Mouse (Mus musculus) intestine, embryonic 15.5 days (tissue): ENCODE results near the gene Elac2. TPM values are rescaled to one million over a fixed set of nuclear protein-coding genes. Genes with fewer than 3 reads are reported as not detected.

ENCODE experiments used
- ATAC-seq: fragments of 200-750 bp; cut with Nextera tagmentation; 2 replicates; pipeline ENCODE4 v1.8.0; 2017; ENCODE audit warnings: moderate TSS enrichment, moderate library complexity
- H3K27ac ChIP-seq: fragments of 300-500 bp; sonication (generic); 2 replicates; pipeline ENCODE4 v1.5.1; 2015; ENCODE audit warnings: mild to moderate bottlenecking, inconsistent platforms
- H3K27me3 ChIP-seq: fragments of 300-500 bp; sonication (generic); replicated peaks from 2 replicates; pipeline ENCODE4 v1.6.1; 2015; ENCODE audit warnings: inconsistent platforms
- H3K36me3 ChIP-seq: fragments of 300-500 bp; sonication (generic); 2 replicates; pipeline ENCODE4 v1.6.1; 2015; ENCODE audit warnings: inconsistent platforms
- H3K4me1 ChIP-seq: fragments of 300-500 bp; sonication (generic); replicated peaks from 2 replicates; pipeline ENCODE4 v1.6.1; 2015; ENCODE audit warnings: inconsistent platforms
- H3K4me2 ChIP-seq: fragments of 300-500 bp; sonication (generic); replicated peaks from 2 replicates; pipeline ENCODE4 v1.6.1; 2015; ENCODE audit warnings: mild to moderate bottlenecking, inconsistent platforms
- H3K4me3 ChIP-seq: fragments of 300-500 bp; sonication (generic); replicated peaks from 2 replicates; pipeline ENCODE4 v1.5.1; 2015; ENCODE audit warnings: inconsistent platforms
- H3K9ac ChIP-seq: fragments of 300-500 bp; sonication (generic); 2 replicates; pipeline ENCODE4 v1.6.1; 2015; ENCODE audit warnings: inconsistent platforms
- H3K9me3 ChIP-seq: fragments of 300-500 bp; sonication (generic); 2 replicates; pipeline ENCODE4 v1.6.1; 2016; ENCODE audit warnings: inconsistent platforms
- WGBS: fragments of 180-500 bp; shearing (Covaris S2); methylation state at CpG from one replicate; pipeline ENCODE4 v1.1.7; 2015; 5-methylcytosine and 5-hydroxymethylcytosine counted together
- polyA plus RNA-seq: library from polyadenylated mRNA; unstranded; fragments of >200 nt; fragmentation: Nextera tagmentation; extraction: Ambion mirVana; gene quantifications from 2 replicates; pipeline ENCODE4 v1.2.1, GENCODE M21; 2015

The Elac2 gene
- polyA plus RNA-seq, 1 experiment from 2014 or later = 28.4 TPM

DNA sequence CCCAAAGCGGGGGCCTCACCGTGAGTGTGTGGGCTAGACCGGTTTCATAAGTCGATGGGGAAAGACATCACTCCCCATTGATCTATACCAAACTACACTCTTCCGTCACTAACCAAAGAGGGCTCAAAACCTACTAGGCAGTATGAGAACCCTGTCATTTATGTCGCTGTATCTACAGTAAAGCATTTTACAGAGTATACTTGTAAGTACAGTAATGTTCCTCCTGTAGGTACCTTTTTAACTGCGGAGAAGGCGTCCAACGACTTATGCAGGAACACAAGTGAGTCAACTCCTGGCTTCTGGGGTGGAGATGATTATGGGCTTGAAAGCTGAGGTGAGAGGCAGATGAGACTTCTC is 629 bp downstream of the Elac2 start:
- no peak for ATAC-seq
- H3K27me3 ChIP-seq = no peaks in the 10 kb centered on the region
- no peak overlapping the region for H3K27ac ChIP-seq
- H3K4me2 ChIP-seq = peak overlapping the region; percentile 68
- no peaks in the 10 kb centered on the region for H3K9me3 ChIP-seq
- H3K36me3 ChIP-seq = peaks cover 17% of the 10 kb centered on the region; the same call in 1 of the 2 replicates
- WGBS = 10% methylated on average over 9 of the region's 9 CpGs
- H3K9ac ChIP-seq = peak overlapping the region; percentile 68
- H3K4me3 ChIP-seq = peak overlapping the region; percentile 73
- peaks cover 9% of the 10 kb centered on the region for H3K4me1 ChIP-seq

DNA sequence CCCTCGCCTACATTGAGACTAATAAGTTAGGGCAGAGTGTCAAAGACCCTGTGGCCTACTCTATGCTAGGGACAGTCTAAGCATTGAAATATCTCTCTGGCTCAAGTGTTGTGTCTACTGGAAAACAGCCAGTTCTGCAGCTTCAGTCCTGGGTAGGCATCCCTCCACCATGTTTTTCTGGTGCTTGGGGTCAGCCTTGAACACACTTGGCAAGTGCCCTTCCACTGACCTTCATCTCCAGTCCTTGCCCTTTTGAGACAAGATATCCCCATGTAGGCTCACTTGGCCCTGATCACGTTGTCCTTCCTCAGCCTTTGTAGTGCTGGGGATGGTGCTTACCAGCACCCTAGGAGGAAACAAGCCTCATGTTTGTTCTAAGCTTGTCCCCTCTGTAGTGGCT is 9.7 kb downstream of the Elac2 start:
- no peak overlapping the region for H3K4me2 ChIP-seq
- H3K4me1 ChIP-seq = no peaks in the 10 kb centered on the region
- H3K36me3 ChIP-seq = peaks cover 34% of the 10 kb centered on the region
- no peak overlapping the region for H3K9ac ChIP-seq
- 91% methylated on average over 2 of the region's 2 CpGs for WGBS
- H3K4me3 ChIP-seq = no peak overlapping the region
- no peak overlapping the region for H3K27ac ChIP-seq
- no peaks in the 10 kb centered on the region for H3K9me3 ChIP-seq
- H3K27me3 ChIP-seq = no peaks in the 10 kb centered on the region
- ATAC-seq = no peak

DNA sequence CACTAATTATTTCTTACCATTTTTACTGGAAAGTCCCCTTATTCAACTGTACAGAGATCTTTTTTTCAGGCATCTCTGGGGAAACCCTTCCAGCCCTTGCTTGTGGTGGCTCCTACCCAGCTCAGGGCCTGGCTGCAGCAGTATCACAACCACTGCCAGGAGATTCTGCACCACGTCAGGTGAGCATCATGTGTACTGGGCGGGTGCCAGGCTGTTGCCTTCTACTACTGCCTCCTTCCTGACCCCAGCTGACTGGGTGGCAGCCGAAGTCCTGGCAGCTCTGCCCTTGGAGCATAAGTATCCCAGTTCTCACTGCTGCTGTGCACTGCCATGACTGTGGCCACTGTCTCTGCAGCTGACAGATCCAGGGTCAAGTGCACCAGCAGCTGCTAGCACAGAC is 19.6 kb downstream of the Elac2 start:
- Histone ChIP-seq H3K27me3 (no peaks in the 10 kb centered on the region), H3K27ac (no peak overlapping the region), H3K9ac (no peak overlapping the region), H3K9me3 (no peaks in the 10 kb centered on the region), H3K4me2 (no peak overlapping the region), H3K36me3 (peaks cover 44% of the 10 kb centered on the region), H3K4me3 (no peak overlapping the region), H3K4me1 (no peaks in the 10 kb centered on the region)
- WGBS = 92% methylated on average over 3 of the region's 3 CpGs
- ATAC-seq = no peak

DNA sequence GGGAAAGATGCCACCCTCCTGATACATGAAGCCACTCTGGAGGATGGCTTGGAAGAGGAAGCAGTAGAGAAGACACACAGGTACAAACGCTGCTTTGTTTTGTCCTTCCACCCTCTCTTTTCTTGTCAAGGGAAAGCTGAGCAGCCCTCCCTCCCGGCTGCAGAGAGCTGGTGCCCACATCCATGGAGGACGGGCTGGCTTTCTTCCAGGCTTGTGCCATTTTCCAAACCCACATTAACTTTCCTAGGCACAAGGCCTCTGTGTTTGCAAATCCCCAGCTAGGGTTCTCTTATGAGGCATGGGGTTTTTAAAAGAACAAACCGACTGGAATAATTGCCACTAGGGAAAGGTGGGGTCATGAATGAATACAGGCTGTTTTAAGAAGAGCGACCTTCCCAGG is 20.8 kb downstream of the Elac2 start:
- WGBS = 90% methylated on average over 5 of the region's 5 CpGs

DNA sequence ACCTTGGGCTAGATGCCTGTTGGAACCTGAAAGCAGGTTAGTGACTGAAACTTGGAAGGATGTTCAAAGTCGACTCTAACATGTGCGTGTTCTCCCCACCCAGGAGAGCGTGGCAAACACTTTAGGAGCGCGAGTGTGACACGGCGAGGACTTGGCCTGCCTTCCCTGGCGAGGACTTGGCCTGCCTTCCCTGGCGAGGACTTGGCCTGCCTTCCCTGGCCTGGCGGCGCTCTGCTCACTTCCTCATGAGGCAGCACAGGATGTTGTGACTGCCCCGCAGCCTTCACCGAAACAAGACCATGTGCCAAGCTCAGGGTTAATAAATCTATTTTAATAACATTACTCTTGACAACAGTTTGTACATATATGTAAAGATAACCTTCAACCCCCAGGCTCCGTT is 22.9 kb downstream of the Elac2 start:
- Histone ChIP-seq H3K9ac (no peak overlapping the region), H3K9me3 (no peaks in the 10 kb centered on the region), H3K36me3 (peaks cover 39% of the 10 kb centered on the region), H3K27ac (no peak overlapping the region), H3K27me3 (no peaks in the 10 kb centered on the region), H3K4me2 (no peak overlapping the region), H3K4me3 (no peak overlapping the region), H3K4me1 (no peaks in the 10 kb centered on the region)
- no peak for ATAC-seq
- WGBS = 86% methylated on average over 14 of the region's 14 CpGs

More for the DNA sequence above, 20.8 kb downstream of the Elac2 start:
- H3K9ac ChIP-seq = no peak overlapping the region
- no peak overlapping the region for H3K27ac ChIP-seq
- H3K36me3 ChIP-seq = peaks cover 39% of the 10 kb centered on the region
- no peak overlapping the region for H3K4me3 ChIP-seq
- no peaks in the 10 kb centered on the region for H3K4me1 ChIP-seq
- no peaks in the 10 kb centered on the region for H3K27me3 ChIP-seq
- no peak overlapping the region for H3K4me2 ChIP-seq
- ATAC-seq = no peak
- no peaks in the 10 kb centered on the region for H3K9me3 ChIP-seq

DNA sequence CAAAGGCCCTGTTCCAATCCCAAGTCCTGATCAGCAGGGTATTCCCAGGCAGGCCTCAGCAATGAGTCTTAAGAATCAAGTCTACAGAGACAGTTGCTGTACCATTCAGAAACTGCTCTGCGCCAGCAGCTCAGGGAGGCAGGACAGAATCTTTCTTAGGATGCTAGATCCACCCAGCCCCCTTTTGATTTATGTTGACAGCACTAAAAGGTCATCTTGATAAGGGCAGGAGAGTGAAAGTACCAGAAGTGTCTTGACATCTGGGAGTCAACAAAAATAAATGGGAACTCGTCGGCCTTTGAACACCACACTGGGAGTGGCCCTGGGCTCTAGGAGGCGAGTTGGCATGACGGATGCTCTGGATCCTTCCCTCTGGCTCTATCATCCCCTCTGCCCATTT is 24.8 kb downstream of the Elac2 start:
- Histone ChIP-seq H3K4me2 (no peak overlapping the region), H3K36me3 (peaks cover 33% of the 10 kb centered on the region; the same call in 1 of the 2 replicates), H3K4me1 (no peaks in the 10 kb centered on the region), H3K9ac (no peak overlapping the region), H3K27ac (no peak overlapping the region), H3K4me3 (no peak overlapping the region), H3K9me3 (no peaks in the 10 kb centered on the region), H3K27me3 (no peaks in the 10 kb centered on the region)
- WGBS = 56% methylated on average over 5 of the region's 5 CpGs
- ATAC-seq = no peak

DNA sequence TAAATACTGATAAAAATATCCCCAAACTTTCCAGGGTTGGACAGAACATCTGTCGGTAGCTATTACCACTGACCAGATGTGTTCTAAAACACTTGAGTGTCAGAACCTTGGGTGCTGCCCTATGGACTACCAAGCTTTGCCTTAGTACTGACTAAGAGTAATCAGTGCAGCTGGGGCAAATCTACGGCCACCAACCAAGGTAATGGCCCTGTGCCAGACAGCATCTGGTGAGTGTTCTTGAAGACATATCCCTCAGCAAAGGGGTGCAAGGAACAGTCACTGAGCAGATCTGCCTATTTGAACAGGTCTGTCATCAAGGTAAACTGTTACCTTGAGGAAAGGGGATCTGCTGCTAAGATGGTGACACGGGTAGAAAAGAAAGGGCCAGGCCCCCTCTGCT is 26.0 kb downstream of the Elac2 start:
- WGBS = 64% methylated on average over 3 of the region's 3 CpGs
- no peak for ATAC-seq

DNA sequence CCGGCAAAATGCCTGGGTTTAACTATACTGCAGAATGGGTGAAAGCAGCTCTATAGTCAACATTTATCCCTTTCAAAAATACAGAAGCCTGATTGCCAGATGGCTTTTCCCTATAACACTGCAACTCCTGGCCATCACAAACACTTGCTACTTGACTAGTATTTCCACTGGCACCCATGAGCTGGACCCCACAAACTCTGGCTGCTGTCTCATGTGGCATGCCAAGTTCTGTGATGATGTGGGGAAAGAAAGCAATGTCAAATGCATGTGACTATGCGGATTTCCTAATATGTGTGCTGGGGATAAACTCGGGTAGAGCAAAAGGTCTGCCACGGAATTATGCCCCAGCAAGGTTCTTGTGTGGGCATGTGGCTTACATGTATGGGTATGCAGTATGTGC is 27.2 kb downstream of the Elac2 start:
- Histone ChIP-seq H3K27ac (no peak overlapping the region), H3K4me3 (no peak overlapping the region), H3K9me3 (no peaks in the 10 kb centered on the region), H3K36me3 (peaks cover 12% of the 10 kb centered on the region; the same call in 1 of the 2 replicates), H3K27me3 (no peaks in the 10 kb centered on the region), H3K4me1 (no peaks in the 10 kb centered on the region), H3K9ac (no peak overlapping the region), H3K4me2 (no peak overlapping the region)
- no peak for ATAC-seq
- 88% methylated on average over 4 of the region's 4 CpGs for WGBS

More for the DNA sequence above, 26.0 kb downstream of the Elac2 start:
- no peak overlapping the region for H3K4me2 ChIP-seq
- no peaks in the 10 kb centered on the region for H3K27me3 ChIP-seq
- no peak overlapping the region for H3K4me3 ChIP-seq
- H3K27ac ChIP-seq = no peak overlapping the region
- no peaks in the 10 kb centered on the region for H3K4me1 ChIP-seq
- peaks cover 21% of the 10 kb centered on the region; the same call in 1 of the 2 replicates for H3K36me3 ChIP-seq
- no peaks in the 10 kb centered on the region for H3K9me3 ChIP-seq
- no peak overlapping the region for H3K9ac ChIP-seq

DNA sequence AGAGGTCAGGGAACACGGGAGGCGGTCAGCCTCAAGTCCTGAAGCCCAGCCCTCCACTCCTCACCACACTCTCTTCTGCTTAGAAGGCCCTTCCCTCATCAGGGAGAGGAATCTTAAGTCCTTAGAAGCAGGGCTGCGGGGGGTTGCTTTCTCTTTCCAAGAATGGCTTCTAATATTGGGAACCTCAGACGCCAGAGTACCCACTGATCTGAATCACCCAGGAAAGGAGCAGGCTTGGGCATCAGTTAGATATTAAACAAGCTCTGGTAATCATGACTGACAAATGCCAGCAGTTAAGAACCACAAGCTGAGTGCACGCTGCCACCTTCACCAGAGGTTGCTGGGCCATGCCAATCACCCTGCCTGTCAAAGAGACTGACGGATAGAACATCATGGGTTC is 35.1 kb downstream of the Elac2 start:
- Histone ChIP-seq H3K4me1 (no peaks in the 10 kb centered on the region), H3K9me3 (no peaks in the 10 kb centered on the region), H3K4me2 (no peak overlapping the region), H3K4me3 (no peak overlapping the region), H3K36me3 (no peaks in the 10 kb centered on the region), H3K27me3 (no peaks in the 10 kb centered on the region), H3K9ac (no peak overlapping the region), H3K27ac (no peak overlapping the region)
- 72% methylated on average over 6 of the region's 6 CpGs for WGBS
- ATAC-seq = no peak

DNA sequence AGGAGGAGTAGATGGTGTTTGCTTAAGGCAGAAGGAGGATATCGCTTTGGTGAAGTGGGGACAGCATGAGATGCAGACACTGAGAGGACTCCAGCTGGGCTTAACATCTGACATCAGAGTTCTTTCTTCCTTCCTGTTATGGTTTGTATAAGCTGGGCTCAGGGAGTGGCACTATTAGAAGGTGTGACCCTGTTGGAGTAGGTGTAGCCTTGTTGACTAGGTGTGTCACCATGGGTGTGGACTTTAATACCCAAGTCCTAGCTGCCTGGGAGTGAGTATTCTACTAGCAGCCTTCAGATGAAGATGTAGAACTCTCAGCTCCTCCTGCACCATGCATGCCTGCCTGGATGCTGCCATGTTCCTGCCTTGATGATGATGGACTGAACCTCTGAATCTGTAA is 37.9 kb downstream of the Elac2 start:
- Histone ChIP-seq H3K27ac (no peak overlapping the region), H3K9me3 (no peaks in the 10 kb centered on the region), H3K4me1 (no peaks in the 10 kb centered on the region), H3K27me3 (no peaks in the 10 kb centered on the region), H3K9ac (no peak overlapping the region), H3K36me3 (no peaks in the 10 kb centered on the region), H3K4me3 (no peak overlapping the region), H3K4me2 (no peak overlapping the region)
- 94% methylated on average over 1 of the region's 1 CpGs for WGBS
- ATAC-seq = peak; percentile 86

DNA sequence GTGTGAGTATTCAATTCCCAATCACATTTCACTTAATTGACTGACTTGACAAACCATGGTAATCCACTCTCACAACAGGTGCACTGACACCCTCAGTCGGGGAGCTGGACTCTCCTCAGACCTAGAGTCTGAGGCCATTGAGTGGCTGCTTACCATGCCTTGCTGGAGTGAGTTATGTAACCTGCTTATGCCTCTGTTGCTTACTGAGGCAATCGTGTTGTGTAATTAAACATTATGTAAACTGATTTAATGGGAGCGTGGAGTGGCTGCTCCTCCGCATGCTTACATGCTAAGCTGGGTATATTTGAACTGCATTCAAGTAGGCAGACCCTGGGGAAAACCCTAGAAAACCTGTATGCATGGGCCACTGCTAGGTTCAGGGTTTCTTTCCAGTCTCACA is 41.9 kb downstream of the Elac2 start:
- Histone ChIP-seq H3K36me3 (no peaks in the 10 kb centered on the region), H3K27ac (no peak overlapping the region), H3K4me3 (no peak overlapping the region), H3K9me3 (no peaks in the 10 kb centered on the region), H3K4me1 (no peaks in the 10 kb centered on the region), H3K4me2 (no peak overlapping the region), H3K27me3 (no peaks in the 10 kb centered on the region), H3K9ac (no peak overlapping the region)
- no peak for ATAC-seq
- WGBS = 88% methylated on average over 4 of the region's 4 CpGs

DNA sequence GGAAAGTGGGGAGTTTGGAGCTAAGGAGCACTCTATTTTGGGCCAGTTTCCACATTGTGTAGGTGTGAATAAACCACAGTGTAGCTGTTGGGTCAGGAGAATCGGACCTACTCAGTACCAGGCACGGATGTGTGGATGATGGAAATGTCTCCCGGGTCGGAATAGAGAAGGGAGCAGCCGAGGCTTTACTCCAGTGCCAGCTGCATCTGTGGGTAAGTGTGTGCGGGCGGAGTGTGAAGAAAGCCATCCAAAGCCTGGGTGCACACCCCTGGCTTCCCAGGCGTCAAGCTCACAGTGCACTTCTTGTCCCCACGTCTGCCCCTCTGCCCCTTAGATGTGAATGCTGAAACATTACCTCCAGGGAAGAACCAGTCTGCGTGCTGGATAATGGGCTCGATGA is 43.9 kb downstream of the Elac2 start:
- ATAC-seq = no peak
- H3K4me3 ChIP-seq = no peak overlapping the region
- H3K36me3 ChIP-seq = no peaks in the 10 kb centered on the region
- H3K9me3 ChIP-seq = no peaks in the 10 kb centered on the region
- no peak overlapping the region for H3K9ac ChIP-seq
- H3K27me3 ChIP-seq = no peaks in the 10 kb centered on the region
- H3K27ac ChIP-seq = no peak overlapping the region
- H3K4me2 ChIP-seq = no peak overlapping the region
- no peaks in the 10 kb centered on the region for H3K4me1 ChIP-seq
- WGBS = 89% methylated on average over 11 of the region's 11 CpGs

DNA sequence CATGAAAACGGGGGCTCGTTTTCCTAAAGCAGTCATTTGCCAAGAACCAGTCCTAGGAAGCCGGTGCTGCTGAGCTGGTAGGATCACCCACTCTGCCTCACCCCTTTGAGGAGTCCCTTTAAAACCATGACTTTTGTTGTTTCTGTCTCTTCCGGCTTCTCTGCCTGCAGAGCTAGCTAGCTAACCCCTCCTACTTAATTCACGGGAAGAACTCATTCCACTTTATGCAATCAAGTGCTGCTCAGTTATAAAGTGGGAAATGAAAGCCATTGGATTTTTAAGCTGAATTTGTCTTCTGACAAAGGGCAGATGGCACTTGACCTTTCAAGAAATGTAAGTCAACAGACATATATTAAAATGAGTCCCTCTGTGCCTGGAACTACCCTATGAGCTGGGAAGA is 49.2 kb downstream of the Elac2 start:
- Histone ChIP-seq H3K4me1 (no peaks in the 10 kb centered on the region), H3K27ac (no peak overlapping the region), H3K4me2 (no peak overlapping the region), H3K9ac (no peak overlapping the region), H3K4me3 (no peak overlapping the region), H3K27me3 (no peaks in the 10 kb centered on the region), H3K9me3 (no peaks in the 10 kb centered on the region), H3K36me3 (no peaks in the 10 kb centered on the region)
- ATAC-seq = no peak
- WGBS = 64% methylated on average over 5 of the region's 5 CpGs

DNA sequence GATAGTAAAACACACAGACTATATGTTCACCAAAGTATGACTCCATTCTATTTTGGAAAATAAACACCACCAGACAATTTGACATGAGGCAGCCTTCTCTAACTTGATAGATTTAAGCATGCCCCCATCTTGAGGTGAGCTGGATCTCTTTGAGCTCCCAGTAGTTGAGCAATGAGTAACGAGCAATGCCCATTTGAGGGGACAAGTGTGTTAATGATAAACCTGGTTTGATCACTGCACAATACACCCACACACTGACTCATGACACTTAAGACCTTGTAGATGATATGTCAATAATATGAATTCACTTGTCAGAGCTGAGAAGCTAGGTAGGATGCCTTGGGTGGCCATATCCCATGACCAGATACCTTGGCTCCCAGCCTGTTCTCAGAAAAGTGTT is 51.4 kb downstream of the Elac2 start:
- no peaks in the 10 kb centered on the region for H3K27me3 ChIP-seq
- H3K36me3 ChIP-seq = no peaks in the 10 kb centered on the region
- no peak overlapping the region for H3K4me2 ChIP-seq
- H3K9me3 ChIP-seq = no peaks in the 10 kb centered on the region
- 65% methylated on average over 1 of the region's 1 CpGs for WGBS
- H3K27ac ChIP-seq = no peak overlapping the region
- H3K9ac ChIP-seq = no peak overlapping the region
- H3K4me3 ChIP-seq = no peak overlapping the region
- 0 out of 2 replicates have a peak, but pooled peaks have one; percentile 23 for ATAC-seq
- no peaks in the 10 kb centered on the region for H3K4me1 ChIP-seq
